Comparison of ENCODE assay signal across 25 mouse cellular contexts in the genomic region with DNA sequence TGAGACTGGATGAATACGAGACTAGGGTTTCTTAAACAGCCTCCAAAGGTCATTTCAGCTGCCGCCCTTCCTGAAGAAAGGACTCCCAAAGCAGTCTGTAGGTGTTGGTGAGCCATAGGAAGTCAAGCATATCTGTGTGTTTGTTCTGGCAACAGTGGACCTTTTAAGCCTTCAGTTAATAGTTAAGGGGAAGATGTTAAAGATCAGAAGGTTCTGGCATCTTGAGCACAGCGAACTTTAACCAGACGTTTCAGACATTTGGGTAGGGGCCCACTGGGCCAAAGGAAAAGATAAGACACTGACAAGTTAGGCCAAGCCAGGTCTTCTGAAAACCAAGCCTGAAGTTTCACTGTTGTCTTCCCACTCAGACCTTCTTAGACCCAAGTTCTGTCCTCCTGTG. TPM values are rescaled to one million over a fixed set of nuclear protein-coding genes. Genes with fewer than 3 reads are reported as not detected.
A peak's percentile ranks its signal among the peaks of the same experiment; 100 is the strongest.
DNase-seq lines count a peak whose midpoint lies in the region; ATAC-seq and TF ChIP-seq lines count a peak whose summit lies in the region.
"Had no signal": no experiment of that assay in that cellular context is flagged by ENCODE, and none has a peak within 500 bp of the region (broad histone marks: within the 10 kb centered on the region; RNA-seq: fewer than 3 reads in every experiment).

No protein-coding gene starts in this region.

- peak; percentile 32 for DNase-seq in forebrain, embryonic 11.5 days (ENCODE audit: low spot score)
- DNase-seq in forebrain, postnatal 0 days = no peak
- peak; percentile 90 for DNase-seq in kidney, adult 2 months
- DNase-seq in kidney, adult 18-20 months = no peak
- peak; percentile 94 for DNase-seq in fat pad, adult 2 months (ENCODE audit: extremely low read depth, low read depth, low spot score)
- DNase-seq in kidney, postnatal 0 days (ENCODE audit: low spot score) = no peak
- DNase-seq in B cell, adult 2 months = no peak
- DNase-seq: adrenal gland, postnatal 25 days; gastrocnemius, adult 2 months; layer of hippocampus, postnatal 36 days; lung, adult 18-20 months; lung, postnatal 14 days; thymus, adult 2 months; thymus, postnatal 4 days had no signal

- H3K9ac ChIP-seq in forebrain, embryonic 11.5 days (ENCODE audit: low read length) = no peak overlapping the region
- no peak overlapping the region for H3K9ac ChIP-seq in forebrain, postnatal 0 days
- H3K9ac ChIP-seq in kidney, postnatal 0 days (ENCODE audit: low read depth, low read length) = no peak overlapping the region
- H3K9ac ChIP-seq: limb, embryonic 13.5 days had no signal

- H3K4me1 ChIP-seq in forebrain, embryonic 11.5 days (replicated peaks; ENCODE audit: control insufficient read depth, insufficient read depth, low read length) = peaks cover 20% of the 10 kb centered on the region
- H3K4me1 ChIP-seq in forebrain, postnatal 0 days (ENCODE audit: insufficient read depth) = peaks cover 38% of the 10 kb centered on the region
- peaks cover 32% of the 10 kb centered on the region for H3K4me1 ChIP-seq in kidney, adult 2 months (ENCODE audit: control insufficient read depth, insufficient read depth, low read length)
- peaks cover 16% of the 10 kb centered on the region for H3K4me1 ChIP-seq in kidney, postnatal 0 days (replicated peaks; ENCODE audit: insufficient read depth, low read length)

- H3K4me2 ChIP-seq in forebrain, embryonic 11.5 days (ENCODE audit: low read depth, low read length, severe bottlenecking) = no peak overlapping the region
- H3K4me2 ChIP-seq in forebrain, postnatal 0 days (ENCODE audit: low read depth) = no peak overlapping the region
- no peak overlapping the region for H3K4me2 ChIP-seq in kidney, postnatal 0 days (ENCODE audit: low read length)

- no peaks in the 10 kb centered on the region for H3K9me3 ChIP-seq in forebrain, embryonic 11.5 days (ENCODE audit: control insufficient read depth, low read length)
- H3K9me3 ChIP-seq in forebrain, postnatal 0 days (ENCODE audit: low read length) = no peaks in the 10 kb centered on the region
- no peaks in the 10 kb centered on the region for H3K9me3 ChIP-seq in kidney, postnatal 0 days (replicated peaks; ENCODE audit: low read length)
- H3K9me3 ChIP-seq: forebrain, embryonic 13.5 days; heart, embryonic 10.5 days; limb, embryonic 13.5 days; midbrain, embryonic 12.5 days had no signal

- WGBS in forebrain, embryonic 11.5 days = 92% methylated on average over 4 of the region's 4 CpGs
- 91% methylated on average over 4 of the region's 4 CpGs for WGBS in forebrain, postnatal 0 days
- 41% methylated on average over 4 of the region's 4 CpGs for WGBS in kidney, adult 2 months
- 56% methylated on average over 4 of the region's 4 CpGs for WGBS in kidney, postnatal 0 days

- no peak overlapping the region for H3K4me3 ChIP-seq in forebrain, embryonic 11.5 days (ENCODE audit: low read depth, low read length)
- H3K4me3 ChIP-seq in forebrain, postnatal 0 days (ENCODE audit: low read depth, low read length) = no peak overlapping the region
- H3K4me3 ChIP-seq in kidney, adult 2 months (ENCODE audit: insufficient read depth, low read depth, low read length) = no peak overlapping the region
- H3K4me3 ChIP-seq in kidney, postnatal 0 days (replicated peaks; ENCODE audit: low read depth, low read length) = no peak overlapping the region
- H3K4me3 ChIP-seq: forebrain, embryonic 13.5 days; gastrocnemius, adult 2 months; layer of hippocampus, adult 2 months; limb, embryonic 13.5 days had no signal

- H3K36me3 ChIP-seq in forebrain, embryonic 11.5 days (ENCODE audit: control insufficient read depth, insufficient read depth, low read length) = no peaks in the 10 kb centered on the region
- H3K36me3 ChIP-seq in forebrain, postnatal 0 days (ENCODE audit: insufficient read depth) = peaks cover 7% of the 10 kb centered on the region
- no peaks in the 10 kb centered on the region; the same call in 1 of the 2 replicates for H3K36me3 ChIP-seq in kidney, adult 2 months (ENCODE audit: control insufficient read depth, insufficient read depth, low read length)
- H3K36me3 ChIP-seq in kidney, postnatal 0 days (ENCODE audit: insufficient read depth, low read length) = no peaks in the 10 kb centered on the region
- H3K36me3 ChIP-seq: limb, embryonic 13.5 days had no signal

- no peak for TF ChIP-seq CTCF in forebrain, postnatal 0 days (IDR thresholded peaks at IDR 0.05; ENCODE audit: low read depth)
- no peak for TF ChIP-seq CTCF in kidney, adult 2 months (conservative IDR thresholded peaks at IDR 0.05; ENCODE audit: insufficient read depth, insufficient read length, low read depth, low read length)
- TF ChIP-seq CTCF in kidney, postnatal 0 days (IDR thresholded peaks at IDR 0.05; ENCODE audit: low read depth) = no peak

- no peak for TF ChIP-seq POLR2A in kidney, adult 2 months (IDR thresholded peaks at IDR 0.05; ENCODE audit: low read depth, low read length)

- no peak for ATAC-seq in forebrain, embryonic 11.5 days (replicated peaks; ENCODE audit: low FRiP score)
- no peak for ATAC-seq in forebrain, postnatal 0 days
- ATAC-seq in kidney, postnatal 0 days (replicated peaks; ENCODE audit: low FRiP score, low read depth) = no peak
- ATAC-seq in granulocyte monocyte progenitor cell, adult 5-6 weeks (replicated peaks; ENCODE audit: poor library complexity, severe bottlenecking) = no peak
- ATAC-seq: CD4-positive, CD25-positive, alpha-beta regulatory T cell, adult 4 months; forebrain, embryonic 13.5 days had no signal

- H3K27ac ChIP-seq in forebrain, embryonic 11.5 days (ENCODE audit: low read depth, low read length) = no peak overlapping the region
- no peak overlapping the region for H3K27ac ChIP-seq in forebrain, postnatal 0 days (ENCODE audit: low read depth, low read length)
- peak overlapping the region; percentile 93 for H3K27ac ChIP-seq in kidney, adult 2 months (ENCODE audit: insufficient read depth, low read depth, low read length)
- H3K27ac ChIP-seq in kidney, postnatal 0 days = peak overlapping the region; percentile 39
- H3K27ac ChIP-seq: forebrain, embryonic 13.5 days; gastrocnemius, adult 2 months; heart, embryonic 10.5 days; limb, embryonic 13.5 days; midbrain, embryonic 12.5 days; stomach, postnatal 0 days had no signal

- peaks cover 32% of the 10 kb centered on the region for H3K27me3 ChIP-seq in forebrain, embryonic 11.5 days (ENCODE audit: control insufficient read depth, insufficient read depth, low read length)
- peaks cover 20% of the 10 kb centered on the region for H3K27me3 ChIP-seq in forebrain, postnatal 0 days (ENCODE audit: insufficient read depth, low read length)
- no peaks in the 10 kb centered on the region for H3K27me3 ChIP-seq in kidney, adult 2 months (replicated peaks; ENCODE audit: control insufficient read depth, insufficient read depth, low read length)
- peaks cover 8% of the 10 kb centered on the region for H3K27me3 ChIP-seq in kidney, postnatal 0 days (ENCODE audit: insufficient read depth, low read length)

RNA-seq across cellular contexts. Expression of a gene that starts 2.8 kb away (rescaled TPM):
- polyA plus RNA-seq in forebrain, embryonic 11.5 days (2014; fragmentation: Nextera tagmentation; extraction: Ambion mirVana) = 14.6 and 15.8 TPM in 2 replicates
- 9.8 and 10.9 TPM in 2 replicates for total RNA-seq in forebrain, postnatal 0 days (2014; rRNA removed)
- 8.2 and 9.6 TPM in 2 replicates for polyA plus RNA-seq in forebrain, postnatal 0 days (2015; fragmentation: Nextera tagmentation; extraction: Ambion mirVana)
- 44.0 and 48.8 TPM in 2 replicates for polyA plus RNA-seq in kidney, adult 2 months (2012; rRNA removed)
- 20.6 and 21.4 TPM in 2 replicates for polyA plus RNA-seq in kidney, postnatal 0 days (2015; fragmentation: Nextera tagmentation; extraction: Ambion mirVana)
- total RNA-seq in granulocyte monocyte progenitor cell, adult 5-6 weeks (2014; fragmentation: Nextera tagmentation) = 7.1 and 7.9 TPM in 2 replicates
- 9.8 TPM in 2 replicates for total RNA-seq in granulocyte monocyte progenitor cell, adult 5-6 weeks (2017)

RNA-seq across cellular contexts. Expression of a gene that starts 5.5 kb away (rescaled TPM):
- polyA plus RNA-seq in forebrain, embryonic 11.5 days (2014; fragmentation: Nextera tagmentation; extraction: Ambion mirVana) = 0.91 and 1.0 TPM in 2 replicates
- 11.8 and 19.7 TPM in 2 replicates for total RNA-seq in forebrain, postnatal 0 days (2014; rRNA removed)
- 9.6 and 13.1 TPM in 2 replicates for polyA plus RNA-seq in forebrain, postnatal 0 days (2015; fragmentation: Nextera tagmentation; extraction: Ambion mirVana)
- polyA plus RNA-seq in kidney, adult 2 months (2012; rRNA removed) = 36.4 and 56.5 TPM in 2 replicates
- 11.2 and 12.6 TPM in 2 replicates for polyA plus RNA-seq in kidney, postnatal 0 days (2015; fragmentation: Nextera tagmentation; extraction: Ambion mirVana)
- not detected in 2 replicates for total RNA-seq in granulocyte monocyte progenitor cell, adult 5-6 weeks (2014; fragmentation: Nextera tagmentation)
- not detected in 2 replicates for total RNA-seq in granulocyte monocyte progenitor cell, adult 5-6 weeks (2017)
- total RNA-seq: adrenal gland, postnatal 25 days; gastrocnemius, adult 2 months; gastrocnemius, postnatal 4 days; megakaryocyte, adult 5-6 weeks had no signal
- polyA plus RNA-seq: CD4-positive, CD25-positive, alpha-beta regulatory T cell, adult 4 months had no signal

RNA-seq across cellular contexts. Expression of a gene that starts 11.6 kb away (rescaled TPM):
- 4.9 and 6.8 TPM in 2 replicates for polyA plus RNA-seq in forebrain, embryonic 11.5 days (2014; fragmentation: Nextera tagmentation; extraction: Ambion mirVana)
- total RNA-seq in forebrain, postnatal 0 days (2014; rRNA removed) = 4.2 TPM in 2 replicates
- polyA plus RNA-seq in forebrain, postnatal 0 days (2015; fragmentation: Nextera tagmentation; extraction: Ambion mirVana) = 3.8 and 5.3 TPM in 2 replicates
- 7.9 and 8.8 TPM in 2 replicates for polyA plus RNA-seq in kidney, adult 2 months (2012; rRNA removed)
- polyA plus RNA-seq in kidney, postnatal 0 days (2015; fragmentation: Nextera tagmentation; extraction: Ambion mirVana) = 22.0 TPM in 2 replicates
- not detected in 2 replicates for total RNA-seq in granulocyte monocyte progenitor cell, adult 5-6 weeks (2014; fragmentation: Nextera tagmentation)
- total RNA-seq in granulocyte monocyte progenitor cell, adult 5-6 weeks (2017) = 0.13 TPM in 1 of 2 replicates, not detected in the other

RNA-seq across cellular contexts. Expression of a gene that starts 19.7 kb away (rescaled TPM):
- 202 and 223 TPM in 2 replicates for polyA plus RNA-seq in forebrain, embryonic 11.5 days (2014; fragmentation: Nextera tagmentation; extraction: Ambion mirVana)
- 48.7 and 54.1 TPM in 2 replicates for total RNA-seq in forebrain, postnatal 0 days (2014; rRNA removed)
- 161 and 207 TPM in 2 replicates for polyA plus RNA-seq in forebrain, postnatal 0 days (2015; fragmentation: Nextera tagmentation; extraction: Ambion mirVana)
- 73.6 and 78.9 TPM in 2 replicates for polyA plus RNA-seq in kidney, adult 2 months (2012; rRNA removed)
- polyA plus RNA-seq in kidney, postnatal 0 days (2015; fragmentation: Nextera tagmentation; extraction: Ambion mirVana) = 147 and 150 TPM in 2 replicates
- 78.5 and 112 TPM in 2 replicates for total RNA-seq in granulocyte monocyte progenitor cell, adult 5-6 weeks (2014; fragmentation: Nextera tagmentation)
- 36.9 and 44.2 TPM in 2 replicates for total RNA-seq in granulocyte monocyte progenitor cell, adult 5-6 weeks (2017)

RNA-seq across cellular contexts. Expression of a gene that starts 21.6 kb away (rescaled TPM):
- polyA plus RNA-seq in forebrain, embryonic 11.5 days (2014; fragmentation: Nextera tagmentation; extraction: Ambion mirVana) = 9.8 and 9.9 TPM in 2 replicates
- total RNA-seq in forebrain, postnatal 0 days (2014; rRNA removed) = 4.9 and 7.4 TPM in 2 replicates
- polyA plus RNA-seq in forebrain, postnatal 0 days (2015; fragmentation: Nextera tagmentation; extraction: Ambion mirVana) = 16.6 and 19.4 TPM in 2 replicates
- 13.9 and 15.8 TPM in 2 replicates for polyA plus RNA-seq in kidney, adult 2 months (2012; rRNA removed)
- 15.6 and 15.9 TPM in 2 replicates for polyA plus RNA-seq in kidney, postnatal 0 days (2015; fragmentation: Nextera tagmentation; extraction: Ambion mirVana)
- total RNA-seq in granulocyte monocyte progenitor cell, adult 5-6 weeks (2014; fragmentation: Nextera tagmentation) = 4.7 and 4.8 TPM in 2 replicates
- total RNA-seq in granulocyte monocyte progenitor cell, adult 5-6 weeks (2017) = 0.57 TPM in 1 of 2 replicates, not detected in the other
- total RNA-seq: common myeloid progenitor, adult 5-6 weeks had no signal

Comparison
In these comparisons a context has a peak if more than half of its experiments do, and no peak if none do; other contexts are left out.
1. DNase-seq: peak in forebrain, embryonic 11.5 days (single experiment), kidney, adult 2 months (single experiment) and fat pad, adult 2 months (single experiment); none in forebrain, postnatal 0 days (single experiment), kidney, adult 18-20 months (single experiment), kidney, postnatal 0 days (single experiment) and B cell, adult 2 months (0 of 2).
2. H3K27ac ChIP-seq: peak in kidney, adult 2 months (single experiment) and kidney, postnatal 0 days (single experiment); none in forebrain, embryonic 11.5 days (single experiment) and forebrain, postnatal 0 days (single experiment).